Mouse (Mus musculus) hindbrain, postnatal 0 days (tissue): ENCODE results near the gene Synpr. TPM values are rescaled to one million over a fixed set of nuclear protein-coding genes. Genes with fewer than 3 reads are reported as not detected.

Experiments used
- ATAC-seq: fragments of 200-750 bp; cut with Nextera tagmentation; 2 replicates; pipeline ENCODE4 v1.8.0; 2017; ENCODE audit warnings: mild to moderate bottlenecking, moderate TSS enrichment, moderate library complexity
- DNase-seq: peaks from one replicate; pipeline ENCODE4 v3.0.0-alpha.2; 2015; ENCODE audit warnings: low spot score
- H3K27ac ChIP-seq: fragments of 300-500 bp; sonication (generic); 2 replicates; pipeline ENCODE4 v1.5.1; 2014; ENCODE audit warnings: mild to moderate bottlenecking
- H3K27me3 ChIP-seq: fragments of 300-500 bp; sonication (generic); 2 replicates; pipeline ENCODE4 v1.6.1; 2014; ENCODE audit warnings: low read length, mixed read lengths; ENCODE audit not compliant: insufficient read depth
- H3K36me3 ChIP-seq: fragments of 300-500 bp; sonication (generic); 2 replicates; pipeline ENCODE4 v1.6.1; 2014; ENCODE audit warnings: low read length, mixed read lengths; ENCODE audit not compliant: insufficient read depth
- H3K4me1 ChIP-seq: fragments of 300-500 bp; sonication (generic); 2 replicates; pipeline ENCODE4 v1.6.1; 2014; ENCODE audit warnings: antibody characterized with exemption, low read length, mixed read lengths; ENCODE audit not compliant: insufficient read depth
- H3K4me2 ChIP-seq: fragments of 300-500 bp; sonication (generic); 2 replicates; pipeline ENCODE4 v1.6.1; 2014; ENCODE audit warnings: low read depth, mild to moderate bottlenecking, low read length, moderate library complexity, mixed read lengths
- H3K4me3 ChIP-seq: fragments of 300-500 bp; sonication (generic); 2 replicates; pipeline ENCODE4 v1.5.1; 2014; ENCODE audit warnings: low read length
- H3K9ac ChIP-seq: fragments of 300-500 bp; sonication (generic); replicated peaks from 2 replicates; pipeline ENCODE4 v1.6.1; 2014; ENCODE audit warnings: mild to moderate bottlenecking, low read length, moderate library complexity, mixed read lengths
- H3K9me3 ChIP-seq: fragments of 300-500 bp; sonication (generic); 2 replicates; pipeline ENCODE4 v1.6.1; 2016; ENCODE audit warnings: low read length, mixed read lengths
- CTCF ChIP-seq: IDR thresholded peaks from 2 replicates; pipeline ENCODE4 v1.5.1; 2016; ENCODE audit warnings: antibody characterized with exemption, control low read depth, low read depth
- WGBS: fragments of 180-500 bp; shearing (Covaris S2); extraction: QIAGEN DNeasy Blood & Tissue Kit; methylation state at CpG from one replicate; pipeline ENCODE4 v1.1.7; 2014; 5-methylcytosine and 5-hydroxymethylcytosine counted together
- polyA plus RNA-seq: library from polyadenylated mRNA; unstranded; fragments of >200 nt; fragmentation: Nextera tagmentation; extraction: Ambion mirVana; gene quantifications from 2 replicates; pipeline ENCODE4 v1.2.1, GENCODE M21; 2015
- total RNA-seq: library from RNA; depleted of rRNA; stranded (reverse); fragments of >200 nt; gene quantifications from 2 replicates; pipeline ENCODE4 v1.2.3, GENCODE M21; 2014

The Synpr gene
- total and polyA plus RNA-seq, 2 experiments from 2014 or later, result 58.2 to 59.9 TPM

- H3K9me3 ChIP-seq, result no peaks in the 10 kb centered on the region
- H3K27me3 ChIP-seq, result no peaks in the 10 kb centered on the region
- H3K9ac ChIP-seq, result no peak overlapping the region
- TF ChIP-seq CTCF, result no peak
- H3K27ac ChIP-seq, result no peak overlapping the region
- no peak overlapping the region for H3K4me2 ChIP-seq
- WGBS, result 18% methylated on average over 2 of the region's 2 CpGs
- no peaks in the 10 kb centered on the region for H3K4me1 ChIP-seq
- H3K4me3 ChIP-seq, result no peak overlapping the region
- ATAC-seq (no peak), DNase-seq (no peak)
- H3K36me3 ChIP-seq, result no peaks in the 10 kb centered on the region
Observed at GRCm38 (mm10) chr14:13444908-13445307, 160.3 kb downstream of the Synpr start.

DNA sequence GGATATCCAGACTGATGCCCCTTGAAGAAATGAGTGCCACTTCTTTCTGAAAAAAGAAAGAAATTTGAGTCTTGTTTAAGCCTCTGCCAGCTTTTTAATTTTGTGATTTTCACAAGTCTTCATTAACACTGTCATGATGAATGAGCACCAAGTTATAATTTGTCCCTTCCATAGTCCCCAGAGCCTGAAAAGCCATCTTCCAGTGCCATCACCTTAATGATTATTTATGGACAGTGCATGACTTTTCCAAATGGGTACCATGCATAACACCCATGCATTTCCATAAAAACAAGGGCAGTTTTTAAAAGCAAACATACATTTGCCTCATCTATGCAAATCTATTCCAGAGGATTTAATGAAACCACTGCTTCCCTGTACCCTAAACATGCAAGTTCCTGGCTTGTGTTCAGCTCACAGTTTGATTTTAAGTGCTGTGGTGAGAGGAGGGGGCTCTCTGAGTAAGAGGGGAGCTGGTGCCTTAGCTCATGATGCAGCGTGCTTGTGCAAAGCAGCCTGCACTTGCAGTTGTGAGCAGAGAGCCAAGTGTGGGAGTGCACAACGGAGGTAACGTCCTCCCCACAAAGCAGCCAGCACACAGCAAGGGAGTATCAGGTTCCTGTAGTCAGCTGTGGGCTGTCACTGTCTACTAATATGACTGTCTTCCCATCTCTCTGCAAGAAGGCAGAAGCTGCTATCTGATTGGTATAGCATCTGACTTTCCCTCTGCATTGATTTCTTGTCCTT lies 169.1 kb downstream of the Synpr start:
- Histone ChIP-seq H3K4me2 (peak overlapping the region; percentile 40), H3K27me3 (no peaks in the 10 kb centered on the region), H3K27ac (no peak overlapping the region; the same call in 1 of the 2 replicates), H3K36me3 (no peaks in the 10 kb centered on the region), H3K9ac (no peak overlapping the region), H3K4me1 (no peaks in the 10 kb centered on the region), H3K9me3 (no peaks in the 10 kb centered on the region), H3K4me3 (peak overlapping the region; percentile 14)
- TF ChIP-seq CTCF, result no peak
- ATAC-seq (peak; percentile 82), DNase-seq (peak; percentile 47)
- 22% methylated on average over 3 of the region's 3 CpGs for WGBS

DNA sequence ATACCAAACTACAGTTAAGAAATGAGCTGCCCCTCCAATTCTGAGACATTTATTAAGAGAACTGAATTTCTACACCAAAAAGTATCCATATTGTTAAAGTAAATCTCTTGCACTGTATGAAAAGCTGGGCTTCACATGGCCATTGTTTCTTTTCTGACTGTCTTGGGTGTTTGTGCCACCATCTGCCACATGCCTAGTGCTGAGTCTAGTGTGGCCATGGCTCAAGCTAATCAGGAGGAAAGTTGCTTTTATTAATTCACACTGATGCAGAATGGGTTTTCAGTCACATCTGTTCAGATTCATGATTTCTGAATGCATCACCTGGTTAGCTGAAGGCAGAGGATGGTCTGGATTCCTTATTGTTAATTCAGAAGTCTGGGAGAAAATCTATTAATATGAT lies 170.4 kb downstream of the Synpr start:
- no peak for TF ChIP-seq CTCF
- Histone ChIP-seq H3K27me3 (no peaks in the 10 kb centered on the region), H3K9me3 (no peaks in the 10 kb centered on the region), H3K9ac (no peak overlapping the region), H3K4me3 (no peak overlapping the region), H3K4me2 (peak overlapping the region; percentile 28; the same call in 1 of the 2 replicates), H3K27ac (no peak overlapping the region), H3K4me1 (no peaks in the 10 kb centered on the region), H3K36me3 (no peaks in the 10 kb centered on the region)
- DNase-seq (no peak), ATAC-seq (no peak)

DNA sequence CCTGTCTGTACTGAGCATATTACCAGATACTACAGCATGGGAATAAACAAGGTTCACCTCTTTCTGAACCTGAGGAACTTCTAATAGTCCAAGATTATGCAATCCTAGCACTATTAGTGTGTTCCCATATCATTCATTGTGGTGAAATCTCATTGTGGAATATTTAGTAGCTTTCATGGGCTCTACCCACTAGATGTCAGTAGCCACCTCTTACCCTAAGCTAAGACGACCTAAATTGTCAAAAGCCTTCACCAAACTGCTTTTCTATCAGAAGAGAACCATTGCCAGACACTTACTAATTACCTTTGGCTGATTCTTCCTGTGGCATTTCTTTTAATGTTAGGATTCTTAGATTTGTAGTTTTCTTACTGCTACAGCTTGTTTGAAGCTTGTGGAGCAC lies 174.8 kb downstream of the Synpr start:
- peak; percentile 64 for DNase-seq
- H3K4me1 ChIP-seq, result no peaks in the 10 kb centered on the region
- no peak overlapping the region for H3K27ac ChIP-seq
- H3K27me3 ChIP-seq, result no peaks in the 10 kb centered on the region
- no peaks in the 10 kb centered on the region for H3K9me3 ChIP-seq
- WGBS, result 3% methylated on average over 1 of the region's 1 CpGs
- no peak overlapping the region for H3K4me3 ChIP-seq
- no peaks in the 10 kb centered on the region for H3K36me3 ChIP-seq
- no peak overlapping the region for H3K9ac ChIP-seq
- H3K4me2 ChIP-seq, result no peak overlapping the region
- peak; percentile 64 for TF ChIP-seq CTCF
- 0 out of 2 replicates have a peak, but pooled peaks have one; percentile 58 for ATAC-seq

GRCm38 (mm10) chr14:13469211-13469610 lies 184.6 kb downstream of the Synpr start:
- WGBS, result 76% methylated on average over 2 of the region's 2 CpGs
- H3K4me3 ChIP-seq, result no peak overlapping the region
- ATAC-seq, result no peak
- no peak overlapping the region for H3K4me2 ChIP-seq
- no peak overlapping the region for H3K9ac ChIP-seq
- no peak overlapping the region for H3K27ac ChIP-seq
- no peaks in the 10 kb centered on the region for H3K9me3 ChIP-seq
- no peaks in the 10 kb centered on the region for H3K36me3 ChIP-seq
- H3K27me3 ChIP-seq, result no peaks in the 10 kb centered on the region
- no peak for DNase-seq
- H3K4me1 ChIP-seq, result no peaks in the 10 kb centered on the region
- no peak for TF ChIP-seq CTCF

- no peak overlapping the region for H3K9ac ChIP-seq
- no peaks in the 10 kb centered on the region for H3K9me3 ChIP-seq
- no peak for TF ChIP-seq CTCF
- no peak overlapping the region for H3K4me3 ChIP-seq
- DNase-seq (peak; percentile 9), ATAC-seq (no peak)
- H3K27ac ChIP-seq, result no peak overlapping the region
- no peaks in the 10 kb centered on the region for H3K4me1 ChIP-seq
- 54% methylated on average over 1 of the region's 1 CpGs for WGBS
- no peak overlapping the region for H3K4me2 ChIP-seq
- no peaks in the 10 kb centered on the region for H3K36me3 ChIP-seq
- no peaks in the 10 kb centered on the region for H3K27me3 ChIP-seq
Observed at GRCm38 (mm10) chr14:13477821-13478220, 193.2 kb downstream of the Synpr start.

GRCm38 (mm10) chr14:13505355-13505754 lies 220.8 kb downstream of the Synpr start:
- no peak overlapping the region for H3K9ac ChIP-seq
- H3K9me3 ChIP-seq, result no peaks in the 10 kb centered on the region
- H3K36me3 ChIP-seq, result no peaks in the 10 kb centered on the region
- H3K4me1 ChIP-seq, result no peaks in the 10 kb centered on the region
- H3K27me3 ChIP-seq, result no peaks in the 10 kb centered on the region
- DNase-seq, result no peak
- H3K27ac ChIP-seq, result no peak overlapping the region
- no peak for ATAC-seq
- TF ChIP-seq CTCF, result no peak
- H3K4me2 ChIP-seq, result no peak overlapping the region
- H3K4me3 ChIP-seq, result no peak overlapping the region
- WGBS, result 63% methylated on average over 5 of the region's 5 CpGs
